ENCODE assay signal across 11 mouse cellular contexts in genomic region chr2:138761400-138761799, GRCm38 (mm10).
"Had no signal": no experiment of that assay in that cellular context is flagged by ENCODE, and none has a peak within 500 bp of the region (broad histone marks: within the 10 kb centered on the region; RNA-seq: fewer than 3 reads in every experiment).

No protein-coding gene starts in this region.

- DNase-seq: kidney, postnatal 10 days; kidney, postnatal 4 days; liver; lung, embryonic 14.5 days; lung, postnatal 10 days; retina, postnatal 1 day; right cerebral cortex, postnatal 4 days; spleen, adult 18-20 months; thymus, adult 18-20 months; thymus, postnatal 14 days had no signal

- ATAC-seq: midbrain, embryonic 16.5 days had no signal
